Mouse (Mus musculus): ENCODE measurements at regions not wholly inside any gene's neighbourhood (a gene's known extent, or its start where the extent isn't known, plus 50 kb on each side); places are given as distances from the start of the nearest gene placed in this dataset.

GRCm38 (mm10) chr11:17324651-17325050, 67.3 kb downstream of the C1d start:
- no peaks in the 10 kb centered on the region for H3K9me3 ChIP-seq (ENCODE audit: control insufficient read depth, low read length)
- H3K4me2 ChIP-seq (ENCODE audit: low read depth, severe bottlenecking), result no peak overlapping the region
- no peak overlapping the region for H3K4me3 ChIP-seq (ENCODE audit: low read depth, low read length)
- ATAC-seq (ENCODE audit: insufficient number of reproducible peaks, low FRiP score, low TSS enrichment, low read depth) (no peak), DNase-seq (ENCODE audit: low spot score) (no peak)
- WGBS, result 64% methylated on average over 4 of the region's 4 CpGs
- H3K27me3 ChIP-seq (ENCODE audit: control insufficient read depth, insufficient read depth, low read length), result no peaks in the 10 kb centered on the region
- H3K4me1 ChIP-seq (ENCODE audit: control insufficient read depth, insufficient read depth, low read length), result no peaks in the 10 kb centered on the region
- H3K27ac ChIP-seq (replicated peaks; ENCODE audit: low read depth, low read length), result no peak overlapping the region
- no peak overlapping the region for H3K9ac ChIP-seq (ENCODE audit: low read length)
- no peaks in the 10 kb centered on the region for H3K36me3 ChIP-seq (ENCODE audit: control insufficient read depth, insufficient read depth, low read length)

- DNase-seq (ENCODE audit: low spot score), result no peak
Measured at GRCm38 (mm10) chr11:17325731-17326646, 68.6 kb downstream of the C1d start.

GRCm38 (mm10) chr11:17326695-17327094, 69.3 kb downstream of the C1d start:
- no peak for ATAC-seq (ENCODE audit: insufficient number of reproducible peaks, low FRiP score, low TSS enrichment, low read depth)
- H3K4me3 ChIP-seq (ENCODE audit: low read depth, low read length), result no peak overlapping the region
- no peaks in the 10 kb centered on the region for H3K9me3 ChIP-seq (ENCODE audit: control insufficient read depth, low read length)
- no peak overlapping the region for H3K4me2 ChIP-seq (ENCODE audit: low read depth, severe bottlenecking)
- no peaks in the 10 kb centered on the region for H3K4me1 ChIP-seq (ENCODE audit: control insufficient read depth, insufficient read depth, low read length)
- H3K36me3 ChIP-seq (ENCODE audit: control insufficient read depth, insufficient read depth, low read length), result no peaks in the 10 kb centered on the region
- no peak overlapping the region for H3K27ac ChIP-seq (replicated peaks; ENCODE audit: low read depth, low read length)
- H3K27me3 ChIP-seq (ENCODE audit: control insufficient read depth, insufficient read depth, low read length), result no peaks in the 10 kb centered on the region
- H3K9ac ChIP-seq (ENCODE audit: low read length), result no peak overlapping the region
- no peak for DNase-seq (ENCODE audit: low spot score)
- 87% methylated on average over 4 of the region's 4 CpGs for WGBS

More at GRCm38 (mm10) chr11:17325731-17326646, 68.6 kb downstream of the C1d start:
- Histone ChIP-seq H3K9ac (ENCODE audit: low read length) (no peak overlapping the region), H3K4me2 (ENCODE audit: low read depth, severe bottlenecking) (no peak overlapping the region), H3K27me3 (ENCODE audit: control insufficient read depth, insufficient read depth, low read length) (no peaks in the 10 kb centered on the region), H3K36me3 (ENCODE audit: control insufficient read depth, insufficient read depth, low read length) (no peaks in the 10 kb centered on the region), H3K4me1 (ENCODE audit: control insufficient read depth, insufficient read depth, low read length) (no peaks in the 10 kb centered on the region), H3K4me3 (ENCODE audit: low read depth, low read length) (no peak overlapping the region), H3K9me3 (ENCODE audit: control insufficient read depth, low read length) (no peaks in the 10 kb centered on the region), H3K27ac (replicated peaks; ENCODE audit: low read depth, low read length) (no peak overlapping the region)
- ATAC-seq (ENCODE audit: insufficient number of reproducible peaks, low FRiP score, low TSS enrichment, low read depth), result no peak
- 84% methylated on average over 10 of the region's 10 CpGs for WGBS

GRCm38 (mm10) chr11:17351476-17351875, 94.1 kb downstream of the C1d start:
- WGBS, result 92% methylated on average over 1 of the region's 1 CpGs
- H3K4me1 ChIP-seq (ENCODE audit: control insufficient read depth, insufficient read depth, low read length), result no peaks in the 10 kb centered on the region
- no peaks in the 10 kb centered on the region for H3K27me3 ChIP-seq (ENCODE audit: control insufficient read depth, insufficient read depth, low read length)
- no peak overlapping the region for H3K4me3 ChIP-seq (ENCODE audit: low read depth, low read length)
- no peak overlapping the region for H3K27ac ChIP-seq (replicated peaks; ENCODE audit: low read depth, low read length)
- DNase-seq (ENCODE audit: low spot score) (no peak), ATAC-seq (ENCODE audit: insufficient number of reproducible peaks, low FRiP score, low TSS enrichment, low read depth) (no peak)
- no peak overlapping the region for H3K4me2 ChIP-seq (ENCODE audit: low read depth, severe bottlenecking)
- H3K36me3 ChIP-seq (ENCODE audit: control insufficient read depth, insufficient read depth, low read length), result no peaks in the 10 kb centered on the region
- no peak overlapping the region for H3K9ac ChIP-seq (ENCODE audit: low read length)
- no peaks in the 10 kb centered on the region for H3K9me3 ChIP-seq (ENCODE audit: control insufficient read depth, low read length)

- no peak for DNase-seq (ENCODE audit: low spot score)
- Histone ChIP-seq H3K4me1 (ENCODE audit: control insufficient read depth, insufficient read depth, low read length) (no peaks in the 10 kb centered on the region), H3K4me2 (ENCODE audit: low read depth, severe bottlenecking) (no peak overlapping the region), H3K9me3 (ENCODE audit: control insufficient read depth, low read length) (no peaks in the 10 kb centered on the region), H3K27ac (replicated peaks; ENCODE audit: low read depth, low read length) (no peak overlapping the region), H3K27me3 (ENCODE audit: control insufficient read depth, insufficient read depth, low read length) (no peaks in the 10 kb centered on the region), H3K4me3 (ENCODE audit: low read depth, low read length) (no peak overlapping the region), H3K36me3 (ENCODE audit: control insufficient read depth, insufficient read depth, low read length) (no peaks in the 10 kb centered on the region), H3K9ac (ENCODE audit: low read length) (no peak overlapping the region)
- 58% methylated on average over 17 of the region's 17 CpGs for WGBS
- no peak for ATAC-seq (ENCODE audit: insufficient number of reproducible peaks, low FRiP score, low TSS enrichment, low read depth)
Measured at GRCm38 (mm10) chr11:17352148-17353130, 95.1 kb downstream of the C1d start.

GRCm38 (mm10) chr11:17359698-17360254, 102.4 kb downstream of the C1d start:
- no peak for ATAC-seq (ENCODE audit: insufficient number of reproducible peaks, low FRiP score, low TSS enrichment, low read depth)
- Histone ChIP-seq H3K4me3 (ENCODE audit: low read depth, low read length) (no peak overlapping the region), H3K4me2 (ENCODE audit: low read depth, severe bottlenecking) (no peak overlapping the region), H3K9ac (ENCODE audit: low read length) (no peak overlapping the region), H3K9me3 (ENCODE audit: control insufficient read depth, low read length) (no peaks in the 10 kb centered on the region), H3K4me1 (ENCODE audit: control insufficient read depth, insufficient read depth, low read length) (no peaks in the 10 kb centered on the region), H3K27me3 (ENCODE audit: control insufficient read depth, insufficient read depth, low read length) (no peaks in the 10 kb centered on the region), H3K36me3 (ENCODE audit: control insufficient read depth, insufficient read depth, low read length) (no peaks in the 10 kb centered on the region), H3K27ac (replicated peaks; ENCODE audit: low read depth, low read length) (no peak overlapping the region)
- 65% methylated on average over 1 of the region's 1 CpGs for WGBS
- DNase-seq (ENCODE audit: low spot score), result no peak

- no peak overlapping the region for H3K4me2 ChIP-seq (ENCODE audit: low read depth, severe bottlenecking)
- no peak for ATAC-seq (ENCODE audit: insufficient number of reproducible peaks, low FRiP score, low TSS enrichment, low read depth)
- H3K9me3 ChIP-seq (ENCODE audit: control insufficient read depth, low read length), result no peaks in the 10 kb centered on the region
- DNase-seq (ENCODE audit: low spot score), result no peak
- no peaks in the 10 kb centered on the region for H3K36me3 ChIP-seq (ENCODE audit: control insufficient read depth, insufficient read depth, low read length)
- 78% methylated on average over 3 of the region's 3 CpGs for WGBS
- no peaks in the 10 kb centered on the region for H3K4me1 ChIP-seq (ENCODE audit: control insufficient read depth, insufficient read depth, low read length)
- no peak overlapping the region for H3K4me3 ChIP-seq (ENCODE audit: low read depth, low read length)
- H3K9ac ChIP-seq (ENCODE audit: low read length), result no peak overlapping the region
- H3K27me3 ChIP-seq (ENCODE audit: control insufficient read depth, insufficient read depth, low read length), result no peaks in the 10 kb centered on the region
- no peak overlapping the region for H3K27ac ChIP-seq (replicated peaks; ENCODE audit: low read depth, low read length)
Measured at GRCm38 (mm10) chr11:17377859-17378258, 120.5 kb downstream of the C1d start.

- Histone ChIP-seq H3K4me3 (ENCODE audit: low read depth, low read length) (no peak overlapping the region), H3K4me1 (ENCODE audit: control insufficient read depth, insufficient read depth, low read length) (no peaks in the 10 kb centered on the region), H3K9ac (ENCODE audit: low read length) (no peak overlapping the region), H3K4me2 (ENCODE audit: low read depth, severe bottlenecking) (no peak overlapping the region), H3K27me3 (ENCODE audit: control insufficient read depth, insufficient read depth, low read length) (no peaks in the 10 kb centered on the region), H3K9me3 (ENCODE audit: control insufficient read depth, low read length) (no peaks in the 10 kb centered on the region), H3K36me3 (ENCODE audit: control insufficient read depth, insufficient read depth, low read length) (no peaks in the 10 kb centered on the region), H3K27ac (replicated peaks; ENCODE audit: low read depth, low read length) (no peak overlapping the region)
- ATAC-seq (ENCODE audit: insufficient number of reproducible peaks, low FRiP score, low TSS enrichment, low read depth) (no peak), DNase-seq (ENCODE audit: low spot score) (no peak)
- WGBS, result 87% methylated on average over 3 of the region's 3 CpGs
Measured at GRCm38 (mm10) chr11:17386756-17387155, 129.4 kb downstream of the C1d start.
